Mouse (Mus musculus) heart, embryonic 14.5 days (tissue): Measurements from ENCODE around the gene Olfr9. TPM values are rescaled to one million over a fixed set of nuclear protein-coding genes. Genes with fewer than 3 reads are reported as not detected.
"Not testable (repeated sequence)": the region's sequence is repeated elsewhere in the genome, so short reads cannot be mapped to it uniquely, and the experiment has no call there.

Experiments used
- ATAC-seq: fragments of 200-750 bp; cut with Nextera tagmentation; 2 replicates; pipeline ENCODE4 v1.8.0; 2017; ENCODE audit warnings: low read depth, moderate TSS enrichment; ENCODE audit not compliant: insufficient number of reproducible peaks, insufficient read depth, low FRiP score
- H3K27ac ChIP-seq, 2 experiments: fragments of 200-500 bp in 1 of 2; fragments of 300-500 bp in 1 of 2; sonication (generic) in 1 of 2; replicated peaks in 1 of 2; 2 replicates each; pipeline ENCODE4 v1.5.1; 2012 to 2014; ENCODE audit warnings: low read depth in 2 of 2, low read length in 2 of 2, control low read depth in 1 of 2, mild to moderate bottlenecking in 1 of 2, mixed read lengths in 1 of 2; ENCODE audit not compliant: control insufficient read depth in 1 of 2, insufficient read depth in 1 of 2
- H3K27me3 ChIP-seq: fragments of 300-500 bp; sonication (generic); 2 replicates; pipeline ENCODE4 v1.6.1; 2014; ENCODE audit warnings: mild to moderate bottlenecking, low read length, control low read depth; ENCODE audit not compliant: control insufficient read depth, insufficient read depth
- H3K36me3 ChIP-seq: fragments of 300-500 bp; sonication (generic); 2 replicates; pipeline ENCODE4 v1.6.1; 2014; ENCODE audit warnings: mild to moderate bottlenecking, control low read depth, low read length, mixed read lengths; ENCODE audit not compliant: control insufficient read depth, insufficient read depth
- H3K4me1 ChIP-seq, 2 experiments: fragments of 200-500 bp in 1 of 2; fragments of 300-500 bp in 1 of 2; sonication (generic) in 1 of 2; 2 replicates each; pipeline ENCODE4 v1.6.1; 2012 to 2014; ENCODE audit warnings: low read length in 2 of 2, control low read depth in 1 of 2, mixed read lengths in 1 of 2; ENCODE audit not compliant: control insufficient read depth in 2 of 2, insufficient read depth in 2 of 2
- H3K4me2 ChIP-seq: fragments of 300-500 bp; sonication (generic); 2 replicates; pipeline ENCODE4 v1.6.1; 2014; ENCODE audit warnings: mild to moderate bottlenecking, low read length
- H3K4me3 ChIP-seq, 2 experiments: fragments of 200-500 bp in 1 of 2; fragments of 300-500 bp in 1 of 2; sonication (generic) in 1 of 2; 2 replicates each; pipeline ENCODE4 v1.5.1; 2012 to 2014; ENCODE audit warnings: low read length in 2 of 2, mild to moderate bottlenecking in 2 of 2, control low read depth in 1 of 2, low read depth in 1 of 2, moderate library complexity in 1 of 2; ENCODE audit not compliant: control insufficient read depth in 1 of 2, insufficient read depth in 1 of 2
- H3K9ac ChIP-seq: fragments of 300-500 bp; sonication (generic); 2 replicates; pipeline ENCODE4 v1.6.1; 2014; ENCODE audit warnings: mild to moderate bottlenecking, low read length
- H3K9me3 ChIP-seq: fragments of 300-500 bp; sonication (generic); 2 replicates; pipeline ENCODE4 v1.6.1; 2016; ENCODE audit warnings: low read length, control low read depth; ENCODE audit not compliant: control insufficient read depth
- WGBS: fragments of 180-500 bp; shearing (Covaris S2); extraction: QIAGEN DNeasy Blood & Tissue Kit; methylation state at CpG from one replicate; pipeline ENCODE4 v1.1.7; 2014; 5-methylcytosine and 5-hydroxymethylcytosine counted together
- polyA plus RNA-seq: library from polyadenylated mRNA; unstranded; fragments of >200 nt; fragmentation: Nextera tagmentation; extraction: Ambion mirVana; gene quantifications from 2 replicates; pipeline ENCODE4 v1.2.1, GENCODE M21; 2014

Gene Olfr9
- not detected in 2 replicates for polyA plus RNA-seq

DNA sequence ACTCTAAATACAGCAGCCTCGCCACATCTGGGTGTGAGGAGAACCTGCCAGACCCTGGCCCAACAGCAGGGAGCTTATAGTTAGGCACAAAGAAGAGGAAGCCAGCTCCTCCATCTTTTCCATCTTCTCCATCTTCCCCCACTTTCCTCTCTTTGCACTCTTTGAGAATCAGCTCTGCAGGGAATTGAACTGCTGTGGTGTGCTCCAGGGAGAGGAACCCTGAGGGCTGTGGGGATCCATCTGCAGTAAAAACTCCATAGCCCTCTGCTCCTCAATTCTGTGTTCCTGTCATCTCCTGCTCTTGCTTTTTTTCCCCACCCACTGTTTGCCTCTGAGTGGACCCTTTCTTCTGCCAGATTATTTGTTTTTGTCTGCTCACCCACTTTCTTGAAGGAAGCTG is at the start of gene Olfr9:
Gene Olfr9 (plus strand): TSS at position 301 of the 400 bp plus-strand sequence.
- not testable (repeated sequence) for H3K4me1 ChIP-seq, H3K4me3 ChIP-seq, H3K36me3 ChIP-seq, H3K9ac ChIP-seq, H3K27me3 ChIP-seq, H3K4me2 ChIP-seq, H3K9me3 ChIP-seq, H3K27ac ChIP-seq, ATAC-seq
- 63% methylated on average over 1 of the region's 1 CpGs for WGBS

DNA sequence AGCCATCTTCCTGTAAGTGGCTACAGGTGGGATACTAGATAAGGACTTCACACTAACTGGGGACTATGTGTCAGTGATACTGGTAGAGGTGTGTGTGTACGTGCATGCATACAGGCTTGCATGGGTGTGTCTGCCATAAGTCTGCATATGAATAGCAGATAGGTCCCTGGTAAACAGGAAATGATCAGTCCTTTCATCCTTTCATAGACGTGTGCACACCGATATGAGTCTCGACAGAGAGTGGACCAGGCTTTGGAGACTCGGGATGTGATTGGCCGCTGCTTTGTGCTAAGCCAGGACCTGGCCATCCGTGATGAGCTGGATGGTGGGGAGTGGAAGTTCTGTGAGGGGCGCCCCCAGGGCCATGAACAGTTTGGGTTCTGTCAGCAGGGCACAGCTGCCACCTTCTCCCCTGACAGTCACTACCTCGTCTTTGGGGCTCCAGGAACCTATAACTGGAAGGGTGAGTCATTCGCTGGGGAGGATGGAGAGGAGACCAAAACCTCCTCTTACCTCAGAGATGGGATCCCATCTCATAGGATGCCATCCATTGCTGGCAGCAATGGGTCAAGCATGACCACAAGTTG is 48.7 kb upstream of the Olfr9 start:
- H3K4me2 ChIP-seq: no peak overlapping the region
- no peaks in the 10 kb centered on the region; a peak in 1 of 4 replicates for H3K4me1 ChIP-seq
- H3K9ac ChIP-seq: no peak overlapping the region
- no peaks in the 10 kb centered on the region for H3K36me3 ChIP-seq
- ATAC-seq: no peak
- 74% methylated on average over 10 of the region's 10 CpGs for WGBS
- peaks cover 3% of the 10 kb centered on the region for H3K27me3 ChIP-seq
- no peaks in the 10 kb centered on the region for H3K9me3 ChIP-seq
- no peak overlapping the region for H3K27ac ChIP-seq
- H3K4me3 ChIP-seq: no peak overlapping the region

DNA sequence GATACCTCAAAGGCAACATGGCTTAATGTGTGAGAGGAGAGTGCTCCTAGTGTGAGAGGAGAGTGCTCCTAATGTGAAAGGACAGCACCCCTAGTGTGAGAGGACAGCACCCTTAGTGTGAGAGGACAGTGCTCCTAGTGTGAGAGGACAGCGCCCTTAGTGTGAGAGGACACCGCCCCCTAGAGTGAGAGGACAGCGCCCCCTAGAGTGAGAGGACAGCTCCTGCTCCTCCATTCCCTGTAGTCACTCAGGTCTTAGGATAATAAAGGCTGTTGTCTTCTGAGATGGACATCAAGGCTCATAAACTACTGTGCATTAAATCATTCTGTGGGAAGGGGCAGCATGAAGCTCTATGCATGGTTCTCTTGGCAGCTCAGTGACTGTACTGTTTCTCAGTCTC is 43.6 kb upstream of the Olfr9 start:
- Histone ChIP-seq H3K27ac (no peak overlapping the region), H3K4me2 (no peak overlapping the region), H3K4me3 (no peak overlapping the region), H3K36me3 (no peaks in the 10 kb centered on the region), H3K9ac (no peak overlapping the region), H3K27me3 (no peaks in the 10 kb centered on the region), H3K9me3 (no peaks in the 10 kb centered on the region), H3K4me1 (no peaks in the 10 kb centered on the region)
- no peak for ATAC-seq
- 35% methylated on average over 3 of the region's 3 CpGs for WGBS

DNA sequence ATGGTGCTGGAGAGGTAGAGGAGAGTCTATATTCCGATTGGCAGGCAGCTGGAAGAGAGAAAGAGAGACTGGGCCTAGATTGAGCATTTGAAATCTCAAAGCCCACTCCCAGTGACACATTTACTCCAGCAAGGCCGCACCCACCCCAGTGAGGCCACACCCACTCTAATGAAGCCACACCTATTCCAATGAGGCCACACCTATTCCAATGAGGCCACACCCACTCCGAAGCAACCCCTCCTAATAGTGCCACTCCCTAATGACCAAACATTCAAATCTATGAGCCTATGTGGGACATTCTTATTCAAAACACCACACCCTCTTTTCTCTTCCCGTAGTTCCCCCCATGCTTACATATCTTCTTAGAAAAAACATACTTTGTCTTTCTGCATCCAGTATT is 41.7 kb upstream of the Olfr9 start:
- Histone ChIP-seq H3K9me3 (no peaks in the 10 kb centered on the region), H3K36me3 (no peaks in the 10 kb centered on the region), H3K4me3 (no peak overlapping the region), H3K27ac (no peak overlapping the region), H3K4me1 (no peaks in the 10 kb centered on the region), H3K4me2 (no peak overlapping the region), H3K27me3 (no peaks in the 10 kb centered on the region), H3K9ac (no peak overlapping the region)
- WGBS: 82% methylated on average over 4 of the region's 4 CpGs
- ATAC-seq: no peak

DNA sequence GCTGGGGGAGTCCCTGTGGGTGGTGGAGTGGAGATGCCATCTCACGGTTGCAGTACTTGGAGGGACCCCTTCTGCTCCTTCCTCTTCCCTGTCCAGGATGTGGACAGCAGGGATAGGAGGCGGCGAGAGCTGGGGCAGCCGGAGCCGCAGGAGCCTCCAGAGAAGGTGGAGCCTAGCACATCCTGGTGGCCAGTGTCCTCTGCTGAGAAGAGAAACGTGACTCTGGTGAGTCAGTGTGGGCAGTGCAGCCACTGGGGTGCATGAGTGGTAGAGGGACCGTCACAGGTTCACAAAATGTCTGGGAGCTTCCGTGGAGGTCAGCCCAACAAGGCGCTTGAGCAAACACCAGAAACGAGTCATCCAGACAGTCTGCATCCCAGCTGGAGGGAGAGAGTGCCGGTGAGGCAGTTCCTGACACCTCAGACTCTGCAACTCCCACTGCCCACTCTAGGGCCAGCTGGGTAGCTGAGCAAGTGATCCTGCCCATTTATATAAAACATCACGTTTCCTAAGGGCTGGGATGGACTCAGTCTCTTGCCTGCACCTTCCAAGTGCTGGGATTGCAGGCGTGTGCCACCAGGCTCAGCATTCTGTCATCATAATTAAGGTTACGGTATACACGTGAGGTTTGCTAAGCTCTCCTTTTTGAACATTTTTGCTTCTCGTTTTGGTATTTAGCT is 38.9 kb upstream of the Olfr9 start:
- Histone ChIP-seq H3K4me3 (no peak overlapping the region), H3K4me1 (no peaks in the 10 kb centered on the region), H3K9me3 (no peaks in the 10 kb centered on the region), H3K27me3 (no peaks in the 10 kb centered on the region), H3K36me3 (no peaks in the 10 kb centered on the region), H3K27ac (no peak overlapping the region), H3K4me2 (no peak overlapping the region), H3K9ac (no peak overlapping the region)
- 57% methylated on average over 14 of the region's 16 CpGs for WGBS
- ATAC-seq: no peak

DNA sequence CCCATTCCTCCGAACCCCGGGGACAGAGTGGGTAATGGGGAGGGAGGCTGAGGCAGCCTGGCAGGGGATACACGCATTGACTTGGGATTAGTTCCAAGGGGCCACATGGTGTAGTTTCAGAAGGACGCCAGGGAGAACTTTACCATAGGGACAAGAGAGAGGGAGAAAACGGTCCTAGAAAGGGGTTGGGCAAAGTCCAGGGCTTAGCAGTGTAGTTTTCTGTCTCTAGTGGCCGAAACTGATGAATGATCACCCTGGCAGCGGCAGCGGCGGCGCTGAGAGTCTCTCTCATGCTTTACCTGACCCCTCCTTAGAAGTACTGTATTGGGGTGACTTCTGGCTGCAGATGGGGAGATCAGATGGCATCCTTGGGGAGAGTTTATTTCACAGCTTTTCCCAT is 30.9 kb upstream of the Olfr9 start:
- Histone ChIP-seq H3K4me3 (no peak overlapping the region), H3K4me2 (no peak overlapping the region), H3K27me3 (no peaks in the 10 kb centered on the region; the same call in 1 of the 2 replicates), H3K4me1 (no peaks in the 10 kb centered on the region; a peak in 1 of 4 replicates), H3K9ac (no peak overlapping the region), H3K27ac (no peak overlapping the region), H3K36me3 (no peaks in the 10 kb centered on the region), H3K9me3 (no peaks in the 10 kb centered on the region)
- 67% methylated on average over 10 of the region's 10 CpGs for WGBS
- no peak for ATAC-seq

DNA sequence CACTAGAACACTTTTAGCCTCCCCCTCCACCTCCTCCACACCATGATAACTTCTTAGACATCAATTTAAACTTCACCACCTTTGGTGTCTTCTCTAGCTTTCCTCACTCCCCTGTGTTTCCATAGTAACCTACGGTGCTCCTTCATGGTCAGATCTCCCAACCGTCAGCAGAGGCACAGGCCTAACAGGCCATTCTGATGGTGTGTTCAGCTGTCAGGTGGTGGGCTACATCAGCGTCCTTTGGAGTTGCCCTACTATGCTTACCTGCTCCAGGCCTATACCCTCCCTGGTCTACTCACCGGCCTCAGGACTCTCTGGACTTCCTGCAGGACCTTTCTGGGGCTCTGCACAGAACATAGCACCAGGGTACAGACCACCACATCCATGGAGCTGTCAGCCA is 29.1 kb upstream of the Olfr9 start:
- 62% methylated on average over 4 of the region's 4 CpGs for WGBS
- H3K9me3 ChIP-seq: no peaks in the 10 kb centered on the region
- no peak overlapping the region for H3K4me2 ChIP-seq
- H3K36me3 ChIP-seq: no peaks in the 10 kb centered on the region
- no peak overlapping the region for H3K9ac ChIP-seq
- H3K4me3 ChIP-seq: no peak overlapping the region
- H3K27ac ChIP-seq: no peak overlapping the region
- ATAC-seq: no peak
- H3K4me1 ChIP-seq: no peaks in the 10 kb centered on the region; a peak in 1 of 4 replicates
- no peaks in the 10 kb centered on the region; the same call in 1 of the 2 replicates for H3K27me3 ChIP-seq
